Mouse (Mus musculus): ENCODE measurements at regions not wholly inside any gene's neighbourhood (a gene's known extent, or its start where the extent isn't known, plus 50 kb on each side); places are given as distances from the start of the nearest gene placed in this dataset.

- Histone ChIP-seq H3K4me1 (replicated peaks) (no peaks in the 10 kb centered on the region), H3K9me3 (no peaks in the 10 kb centered on the region), H3K27ac (replicated peaks) (no peak overlapping the region), H3K36me3 (no peaks in the 10 kb centered on the region), H3K27me3 (no peaks in the 10 kb centered on the region), H3K9ac (no peak overlapping the region), H3K4me3 (no peak overlapping the region), H3K4me2 (no peak overlapping the region)
- no peak for ATAC-seq (ENCODE audit: low read depth)
- 89% methylated on average over 3 of the region's 3 CpGs for WGBS
Observed at GRCm38 (mm10) chr14:105950924-105951323, 54.3 kb upstream of the Spry2 start.

- no peaks in the 10 kb centered on the region for H3K27me3 ChIP-seq
- no peak for ATAC-seq (ENCODE audit: low read depth)
- H3K9ac ChIP-seq = no peak overlapping the region
- H3K27ac ChIP-seq (replicated peaks) = no peak overlapping the region
- H3K9me3 ChIP-seq = no peaks in the 10 kb centered on the region
- no peak overlapping the region for H3K4me2 ChIP-seq
- H3K36me3 ChIP-seq = no peaks in the 10 kb centered on the region
- 93% methylated on average over 11 of the region's 11 CpGs for WGBS
- H3K4me1 ChIP-seq (replicated peaks) = no peaks in the 10 kb centered on the region
- H3K4me3 ChIP-seq = no peak overlapping the region
Observed at GRCm38 (mm10) chr14:105955082-105955481, 58.5 kb upstream of the Spry2 start.

- Histone ChIP-seq H3K4me1 (replicated peaks) (no peaks in the 10 kb centered on the region), H3K27ac (replicated peaks) (no peak overlapping the region), H3K36me3 (no peaks in the 10 kb centered on the region), H3K4me3 (no peak overlapping the region), H3K4me2 (no peak overlapping the region), H3K27me3 (no peaks in the 10 kb centered on the region), H3K9me3 (no peaks in the 10 kb centered on the region), H3K9ac (no peak overlapping the region)
- ATAC-seq (ENCODE audit: low read depth) = no peak
- WGBS = 75% methylated on average over 4 of the region's 4 CpGs
Observed at GRCm38 (mm10) chr14:105956796-105957195, 60.2 kb upstream of the Spry2 start.

GRCm38 (mm10) chr14:105958005-105958404, 61.4 kb upstream of the Spry2 start:
- no peak overlapping the region for H3K27ac ChIP-seq (replicated peaks)
- no peak for ATAC-seq (ENCODE audit: low read depth)
- 93% methylated on average over 7 of the region's 7 CpGs for WGBS

GRCm38 (mm10) chr14:105979544-105980323, 83.1 kb upstream of the Spry2 start:
- Histone ChIP-seq H3K4me3 (no peak overlapping the region), H3K9ac (no peak overlapping the region), H3K4me1 (replicated peaks) (peaks cover 17% of the 10 kb centered on the region; the same call in 1 of the 2 replicates), H3K27ac (replicated peaks) (no peak overlapping the region), H3K36me3 (no peaks in the 10 kb centered on the region), H3K9me3 (no peaks in the 10 kb centered on the region), H3K27me3 (no peaks in the 10 kb centered on the region), H3K4me2 (peak overlapping the region; percentile 22)
- WGBS = 38% methylated on average over 15 of the region's 15 CpGs
- peak; percentile 77 for ATAC-seq (ENCODE audit: low read depth)

More at GRCm38 (mm10) chr14:105958005-105958404, 61.4 kb upstream of the Spry2 start:
- H3K4me1 ChIP-seq (replicated peaks) = no peaks in the 10 kb centered on the region
- H3K27me3 ChIP-seq = no peaks in the 10 kb centered on the region
- H3K36me3 ChIP-seq = no peaks in the 10 kb centered on the region
- H3K9me3 ChIP-seq = no peaks in the 10 kb centered on the region
- no peak overlapping the region for H3K4me2 ChIP-seq
- no peak overlapping the region for H3K9ac ChIP-seq
- H3K4me3 ChIP-seq = no peak overlapping the region

GRCm38 (mm10) chr14:105980324-105980680, 83.7 kb upstream of the Spry2 start:
- peak overlapping the region; percentile 22 for H3K4me2 ChIP-seq
- no peaks in the 10 kb centered on the region for H3K27me3 ChIP-seq
- no peaks in the 10 kb centered on the region for H3K36me3 ChIP-seq
- no peak overlapping the region for H3K9ac ChIP-seq
- no peak for ATAC-seq (ENCODE audit: low read depth)
- peaks cover 17% of the 10 kb centered on the region; the same call in 1 of the 2 replicates for H3K4me1 ChIP-seq (replicated peaks)
- WGBS = 26% methylated on average over 5 of the region's 5 CpGs
- no peak overlapping the region for H3K27ac ChIP-seq (replicated peaks)
- H3K4me3 ChIP-seq = no peak overlapping the region
- no peaks in the 10 kb centered on the region for H3K9me3 ChIP-seq

GRCm38 (mm10) chr14:105987341-105987882, 90.8 kb upstream of the Spry2 start:
- no peaks in the 10 kb centered on the region for H3K36me3 ChIP-seq
- H3K9ac ChIP-seq = no peak overlapping the region
- H3K4me3 ChIP-seq = no peak overlapping the region
- no peaks in the 10 kb centered on the region for H3K27me3 ChIP-seq
- H3K9me3 ChIP-seq = no peaks in the 10 kb centered on the region
- ATAC-seq (ENCODE audit: low read depth) = no peak
- 95% methylated on average over 4 of the region's 4 CpGs for WGBS
- H3K4me2 ChIP-seq = no peak overlapping the region
- H3K4me1 ChIP-seq (replicated peaks) = no peaks in the 10 kb centered on the region
- no peak overlapping the region for H3K27ac ChIP-seq (replicated peaks)

- Histone ChIP-seq H3K27ac (replicated peaks) (no peak overlapping the region), H3K4me3 (no peak overlapping the region), H3K9me3 (no peaks in the 10 kb centered on the region), H3K4me2 (no peak overlapping the region), H3K9ac (no peak overlapping the region), H3K4me1 (replicated peaks) (no peaks in the 10 kb centered on the region), H3K36me3 (no peaks in the 10 kb centered on the region), H3K27me3 (no peaks in the 10 kb centered on the region)
- ATAC-seq (ENCODE audit: low read depth) = no peak
Observed at GRCm38 (mm10) chr14:105988738-105989137, 92.1 kb upstream of the Spry2 start.

GRCm38 (mm10) chr14:105993124-105993523, 96.5 kb upstream of the Spry2 start:
- no peaks in the 10 kb centered on the region for H3K9me3 ChIP-seq
- H3K4me2 ChIP-seq = no peak overlapping the region
- H3K4me1 ChIP-seq (replicated peaks) = no peaks in the 10 kb centered on the region
- no peaks in the 10 kb centered on the region for H3K27me3 ChIP-seq
- WGBS = 86% methylated on average over 3 of the region's 3 CpGs
- H3K9ac ChIP-seq = no peak overlapping the region
- no peaks in the 10 kb centered on the region for H3K36me3 ChIP-seq
- ATAC-seq (ENCODE audit: low read depth) = no peak
- no peak overlapping the region for H3K4me3 ChIP-seq
- no peak overlapping the region for H3K27ac ChIP-seq (replicated peaks)

GRCm38 (mm10) chr14:105999801-106000200, 103.2 kb upstream of the Spry2 start:
- H3K9me3 ChIP-seq = no peaks in the 10 kb centered on the region
- no peak overlapping the region for H3K27ac ChIP-seq (replicated peaks)
- H3K27me3 ChIP-seq = no peaks in the 10 kb centered on the region
- no peak for ATAC-seq (ENCODE audit: low read depth)
- WGBS = 72% methylated on average over 6 of the region's 6 CpGs
- no peak overlapping the region for H3K4me2 ChIP-seq
- H3K36me3 ChIP-seq = no peaks in the 10 kb centered on the region
- no peak overlapping the region for H3K9ac ChIP-seq
- no peaks in the 10 kb centered on the region for H3K4me1 ChIP-seq (replicated peaks)
- H3K4me3 ChIP-seq = no peak overlapping the region

GRCm38 (mm10) chr14:106007769-106008168, 98.2 kb upstream of the Trim52 start:
- no peak overlapping the region for H3K9ac ChIP-seq
- no peak for ATAC-seq (ENCODE audit: low read depth)
- 91% methylated on average over 2 of the region's 2 CpGs for WGBS

GRCm38 (mm10) chr14:106008951-106009350, 97.0 kb upstream of the Trim52 start:
- ATAC-seq (ENCODE audit: low read depth) = no peak
- whole genome bisulfite sequencing = 78% methylated on average over 3 of the region's 3 CpGs
- Histone ChIP-seq H3K4me1 (replicated peaks) (no peaks in the 10 kb centered on the region), H3K27me3 (no peaks in the 10 kb centered on the region), H3K9ac (no peak overlapping the region), H3K27ac (replicated peaks) (no peak overlapping the region), H3K4me2 (no peak overlapping the region), H3K4me3 (no peak overlapping the region), H3K9me3 (no peaks in the 10 kb centered on the region), H3K36me3 (no peaks in the 10 kb centered on the region)

More at GRCm38 (mm10) chr14:106007769-106008168, 98.2 kb upstream of the Trim52 start:
- H3K27ac ChIP-seq (replicated peaks) = no peak overlapping the region
- no peaks in the 10 kb centered on the region for H3K27me3 ChIP-seq
- no peak overlapping the region for H3K4me3 ChIP-seq
- no peaks in the 10 kb centered on the region for H3K36me3 ChIP-seq
- H3K4me1 ChIP-seq (replicated peaks) = no peaks in the 10 kb centered on the region
- H3K4me2 ChIP-seq = no peak overlapping the region
- no peaks in the 10 kb centered on the region for H3K9me3 ChIP-seq

- WGBS = 91% methylated on average over 6 of the region's 6 CpGs
- H3K9me3 ChIP-seq = no peaks in the 10 kb centered on the region
Observed at GRCm38 (mm10) chr14:106010961-106011360, 95.0 kb upstream of the Trim52 start.

More at GRCm38 (mm10) chr14:106010961-106011360, 95.0 kb upstream of the Trim52 start:
- Histone ChIP-seq H3K4me2 (no peak overlapping the region), H3K4me1 (replicated peaks) (no peaks in the 10 kb centered on the region), H3K4me3 (no peak overlapping the region), H3K36me3 (no peaks in the 10 kb centered on the region), H3K27ac (replicated peaks) (no peak overlapping the region), H3K27me3 (no peaks in the 10 kb centered on the region), H3K9ac (no peak overlapping the region)
- ATAC-seq (ENCODE audit: low read depth) = no peak

Data from neural tube, embryonic 13.5 days (tissue).